Mouse (Mus musculus): ENCODE results near the gene Cdc25b.

- TF ChIP-seq CTCF (IDR thresholded peaks at IDR 0.05; ENCODE audit: low read depth) (no peak), EP300 (IDR thresholded peaks at IDR 0.05; ENCODE audit: low read depth) (no peak)
Measured at GRCm38 (mm10) chr2:131211026-131211615, 24.4 kb downstream of the Cdc25b start.

All from liver, embryonic 14.5 days (tissue).